Mouse (Mus musculus): ENCODE data around the gene Trim14.

DNA sequence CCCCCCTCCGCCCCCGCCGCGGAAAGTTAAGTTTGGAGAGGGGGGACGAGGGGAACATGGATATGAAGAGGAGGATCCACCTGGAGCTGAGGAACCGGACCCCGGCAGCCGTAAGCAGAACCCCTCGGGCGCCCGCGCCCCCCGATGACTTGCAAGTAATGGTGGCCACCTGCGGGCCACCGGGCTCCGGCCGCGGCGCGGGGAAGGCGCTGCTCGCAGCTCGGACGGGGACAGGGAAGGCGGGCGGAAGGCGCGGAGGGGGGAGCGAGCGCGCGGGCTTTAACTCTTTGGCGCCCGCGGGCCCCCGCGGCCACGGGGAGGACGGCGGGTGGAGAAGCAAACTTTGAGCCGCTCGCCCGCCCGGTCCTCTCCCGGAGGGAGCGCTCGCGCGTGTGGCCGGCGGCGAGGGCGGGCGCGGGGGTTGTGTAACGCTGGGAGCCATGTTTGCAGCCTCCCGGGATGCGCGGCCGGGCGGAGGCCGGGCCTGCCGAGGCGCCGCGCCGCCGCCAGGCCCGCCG is 84.6 kb downstream of the Trim14 start:
- no peak for TF ChIP-seq CTCF (IDR thresholded peaks at IDR 0.05; ENCODE audit: extremely low read depth, insufficient read length, insufficient replicate concordance, low read depth, low read length)
- no peak for TF ChIP-seq POLR2A (IDR thresholded peaks at IDR 0.05; ENCODE audit: low read depth, low read length)
